Mouse (Mus musculus) c-Kit-positive CD71-negative TER-119-negative erythroid progenitor cells, embryonic 14.5 days (primary cell): ENCODE data around the gene 1700061G19Rik.
"Not testable (repeated sequence)": the region's sequence is repeated elsewhere in the genome, so short reads cannot be mapped to it uniquely, and the experiment has no call there.

Experiments
- DNase-seq: peaks from one replicate; pipeline ENCODE4 v3.0.0-alpha.2; 2013; ENCODE audit warnings: low read depth

Gene 1700061G19Rik

GRCm38 (mm10) chr17:56871767-56872166 is 3.5 kb upstream of the 1700061G19Rik start:
- no peak for DNase-seq

- no peak for DNase-seq
Measured at GRCm38 (mm10) chr17:56872512-56872911, 2.8 kb upstream of the 1700061G19Rik start.

- DNase-seq = no peak
Measured at GRCm38 (mm10) chr17:56874237-56874636, 1.0 kb upstream of the 1700061G19Rik start, which contains the start of gene Acsbg2. Gene Acsbg2 (minus strand): TSS chr17:56874447.

DNA sequence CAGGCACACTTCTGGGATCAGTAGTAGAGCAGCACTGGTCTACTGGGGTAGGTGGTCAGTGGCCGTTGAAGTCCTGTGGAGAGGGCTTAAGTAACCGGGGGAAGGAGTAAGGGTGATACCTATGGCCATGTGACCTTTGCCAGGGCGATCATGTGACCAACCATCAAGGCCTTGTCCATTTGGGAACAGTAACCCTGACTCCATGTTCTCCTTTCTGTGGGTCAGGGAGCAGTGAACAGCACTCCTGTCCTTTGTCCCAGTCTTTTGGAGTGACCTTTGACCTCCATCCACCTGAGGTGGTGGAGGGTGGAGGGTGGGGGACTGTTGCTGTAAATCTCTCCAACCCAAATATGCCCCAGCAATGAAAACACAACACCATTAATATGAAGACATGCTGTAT is 1.2 kb downstream of the 1700061G19Rik start:
- DNase-seq = no peak

GRCm38 (mm10) chr17:56876981-56877380 is 1.7 kb downstream of the 1700061G19Rik start:
- DNase-seq = no peak

DNA sequence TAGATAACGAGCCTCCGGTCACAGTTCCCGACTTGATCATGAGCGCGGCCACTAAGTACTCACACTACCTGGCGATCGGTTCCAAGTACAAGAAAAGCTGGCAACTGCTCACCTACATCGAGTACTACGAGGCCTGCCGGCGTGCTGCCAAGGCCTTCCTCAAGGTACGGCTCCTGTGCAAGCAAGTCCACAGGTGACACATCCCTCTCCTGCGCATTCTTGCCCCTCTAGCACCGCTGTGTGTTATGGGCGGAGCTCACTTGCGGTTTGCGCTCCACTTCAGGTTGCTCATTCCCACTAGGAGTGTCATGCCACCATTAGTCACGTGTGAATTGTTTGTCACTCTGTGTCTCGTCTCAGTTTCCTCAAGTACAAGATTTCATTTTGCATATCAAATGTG is 2.1 kb downstream of the 1700061G19Rik start:
- DNase-seq = no peak

GRCm38 (mm10) chr17:56883612-56884011 is 8.3 kb downstream of the 1700061G19Rik start:
- DNase-seq = no peak

- no peak for DNase-seq
Measured at GRCm38 (mm10) chr17:56884331-56884730, 9.1 kb downstream of the 1700061G19Rik start.

DNA sequence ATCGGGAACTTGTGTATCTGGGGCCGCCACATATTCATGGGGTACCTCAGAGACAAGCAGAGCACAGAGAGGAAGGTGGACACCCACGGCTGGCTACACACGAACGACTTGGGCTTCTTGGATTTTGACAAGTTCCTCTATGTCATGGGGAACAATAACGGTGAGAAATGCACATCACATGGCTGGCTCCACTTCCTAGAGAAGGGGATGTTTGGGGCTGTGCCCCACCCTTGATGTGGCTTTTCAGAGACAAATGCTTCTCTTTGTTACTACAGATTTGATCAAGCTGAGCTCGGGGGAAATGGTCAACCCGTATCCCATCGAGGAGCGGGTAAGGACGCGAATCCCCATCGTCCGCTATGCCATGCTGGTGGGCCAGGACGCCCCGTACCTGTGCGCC is 9.5 kb downstream of the 1700061G19Rik start:
- no peak for DNase-seq

- no peak for DNase-seq
Measured at GRCm38 (mm10) chr17:56888050-56888449, 12.8 kb downstream of the 1700061G19Rik start.

DNA sequence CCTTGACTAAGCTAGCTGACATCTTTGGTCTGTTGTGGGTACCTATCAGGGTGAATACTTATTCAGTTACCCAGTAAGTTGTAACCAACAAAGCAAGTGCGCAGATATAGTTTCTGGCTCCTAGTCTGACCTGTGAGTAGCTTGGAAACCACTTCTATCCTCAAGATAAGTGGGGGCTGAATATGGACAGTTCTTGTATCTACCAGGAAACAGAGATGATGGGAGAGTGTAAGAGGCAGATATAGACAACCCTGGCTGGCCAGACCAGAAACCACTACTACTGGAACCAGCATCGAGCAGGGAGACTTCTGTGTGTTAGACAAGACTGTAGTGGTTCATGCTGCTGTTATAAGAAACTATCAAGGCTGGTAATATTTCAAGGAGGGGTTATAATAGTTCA is 14.7 kb downstream of the 1700061G19Rik start:
- no peak for DNase-seq

DNA sequence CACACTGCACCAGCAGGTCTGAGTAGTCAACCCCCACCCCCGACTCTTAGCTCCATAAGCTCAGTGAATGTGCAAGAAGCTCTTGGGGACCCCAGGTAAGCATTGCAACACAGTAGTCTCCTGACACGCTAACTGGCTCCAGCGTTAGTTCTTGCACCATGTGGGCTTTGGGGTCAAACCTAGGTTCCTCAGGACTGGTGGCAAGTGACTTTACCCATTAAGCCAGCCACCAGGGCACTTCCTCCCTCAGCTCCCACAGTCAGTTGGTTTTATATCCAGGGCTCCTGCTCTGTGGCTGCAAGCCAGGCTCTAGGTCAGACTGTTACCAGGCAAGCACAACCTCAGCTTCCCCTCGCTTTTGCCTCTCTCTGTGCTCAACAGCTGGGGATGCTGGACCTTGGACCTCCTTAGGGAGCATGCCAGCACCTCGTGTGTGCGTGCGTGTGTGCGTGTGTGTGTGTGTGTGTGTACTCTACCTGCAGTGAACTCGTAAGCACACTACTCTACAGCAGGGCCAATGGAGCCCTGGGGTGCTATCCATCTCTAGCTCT is 20.2 kb downstream of the 1700061G19Rik start:
- DNase-seq = no peak

- DNase-seq = no peak
Measured at GRCm38 (mm10) chr17:56896513-56897129, 21.3 kb downstream of the 1700061G19Rik start.

DNA sequence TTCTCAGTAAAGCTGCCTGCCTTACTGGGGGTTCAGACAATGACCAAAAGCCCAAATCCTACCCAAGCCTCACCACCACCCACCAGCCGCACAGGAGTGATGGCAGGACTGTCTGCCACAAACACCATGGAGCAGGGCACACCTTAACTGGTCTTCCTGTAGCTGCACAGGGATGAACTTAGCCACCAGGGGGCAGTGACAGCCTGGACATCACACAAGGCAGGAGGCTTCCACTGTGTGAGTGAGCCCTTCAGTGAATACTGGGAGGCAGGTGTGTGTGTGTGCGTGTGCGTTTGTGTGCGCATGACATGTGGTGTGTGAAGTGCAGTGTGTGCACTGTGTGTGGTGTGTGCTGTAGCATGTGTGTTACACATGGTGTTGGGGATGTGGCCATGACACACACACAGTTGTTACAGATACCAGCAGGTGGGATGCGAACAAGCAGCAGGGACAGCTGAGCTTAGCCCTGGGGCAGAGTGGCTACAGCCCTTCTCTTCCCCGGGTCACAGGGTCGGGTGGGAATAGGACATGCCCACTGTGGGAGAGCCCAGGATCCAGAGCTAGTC is 22.4 kb downstream of the 1700061G19Rik start:
- peak; percentile 66 for DNase-seq

DNA sequence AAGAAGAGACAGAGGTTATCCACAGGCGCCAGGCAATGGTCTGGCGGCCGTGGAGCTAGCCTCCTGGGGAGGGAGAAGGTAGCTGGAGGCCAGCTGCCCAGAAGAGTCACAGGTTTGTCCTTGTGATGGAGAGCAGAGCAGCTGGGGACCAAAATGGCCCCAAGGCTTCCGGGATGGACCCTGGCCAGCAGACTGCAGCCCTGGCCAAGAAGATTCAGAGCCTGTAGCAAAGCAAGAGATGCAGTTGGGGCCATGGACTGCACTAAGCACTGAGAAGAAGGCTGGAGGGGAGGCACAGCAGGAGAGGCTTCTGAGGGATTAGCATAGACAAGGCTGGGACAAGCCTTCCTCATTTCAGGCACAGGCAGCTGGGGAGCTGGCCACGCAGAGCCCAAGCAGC is 27.4 kb downstream of the 1700061G19Rik start:
- DNase-seq = no peak

DNA sequence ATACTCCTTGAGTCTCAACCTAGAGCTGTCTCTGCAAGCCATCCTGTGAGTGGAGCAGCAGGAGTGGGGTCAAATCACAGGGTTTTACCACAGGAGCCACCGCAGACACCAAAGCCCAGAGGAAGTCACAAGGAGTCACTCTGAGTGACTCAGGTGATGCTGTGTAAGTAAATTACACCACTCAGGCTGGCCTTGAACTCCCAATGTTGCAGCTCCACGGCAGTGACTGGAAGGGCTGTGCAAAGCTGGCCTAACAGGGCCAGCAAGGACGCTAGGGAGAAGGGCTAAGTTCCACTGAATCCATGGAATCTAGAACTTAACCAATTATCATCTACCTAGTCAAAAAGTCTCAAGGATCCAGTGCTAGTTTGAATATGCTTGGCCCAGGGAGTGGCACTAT is 30.9 kb downstream of the 1700061G19Rik start:
- DNase-seq = no peak

- DNase-seq = no peak
Measured at GRCm38 (mm10) chr17:56907096-56907495, 31.8 kb downstream of the 1700061G19Rik start.

GRCm38 (mm10) chr17:56907887-56908286 is 32.6 kb downstream of the 1700061G19Rik start:
- no peak for DNase-seq

DNA sequence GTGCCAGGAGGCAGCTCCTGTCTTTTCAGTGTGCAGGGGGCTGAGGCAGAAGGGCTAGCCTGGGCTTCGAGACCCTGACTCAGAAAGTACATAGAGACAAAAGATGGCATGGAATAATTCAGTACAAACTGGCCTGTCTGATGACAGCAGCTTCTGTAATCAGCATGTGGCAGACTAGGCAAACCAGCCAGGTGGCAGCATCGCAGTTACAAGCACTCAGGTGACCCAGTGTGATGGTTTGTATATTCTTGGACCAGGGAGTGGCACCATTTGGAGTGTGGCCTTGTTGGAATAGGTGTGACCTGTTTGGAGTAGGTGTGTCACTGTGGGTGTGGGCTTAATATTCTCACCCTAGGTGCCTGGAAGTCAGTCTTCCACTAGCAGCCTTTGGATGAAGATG is 34.5 kb downstream of the 1700061G19Rik start:
- not testable (repeated sequence) for DNase-seq

DNA sequence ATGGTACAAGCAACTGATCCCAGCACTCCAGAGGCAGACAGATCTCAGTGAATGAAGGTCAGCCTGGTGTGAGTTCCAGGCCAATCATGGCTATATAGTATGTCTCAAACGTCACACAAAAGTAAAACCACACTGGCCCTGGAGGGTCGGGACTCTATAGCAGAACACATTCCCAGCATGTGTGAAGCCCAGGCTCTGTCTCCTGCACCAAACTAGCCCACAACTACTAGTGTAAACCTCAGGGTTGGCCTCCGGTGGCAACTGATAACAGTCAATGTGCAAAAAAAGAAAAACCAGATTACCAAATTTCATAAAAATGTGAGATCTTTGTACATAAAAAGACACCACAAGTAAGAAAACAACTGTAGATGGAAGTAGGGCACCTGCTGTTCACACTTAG is 37.7 kb downstream of the 1700061G19Rik start:
- DNase-seq = no peak

DNA sequence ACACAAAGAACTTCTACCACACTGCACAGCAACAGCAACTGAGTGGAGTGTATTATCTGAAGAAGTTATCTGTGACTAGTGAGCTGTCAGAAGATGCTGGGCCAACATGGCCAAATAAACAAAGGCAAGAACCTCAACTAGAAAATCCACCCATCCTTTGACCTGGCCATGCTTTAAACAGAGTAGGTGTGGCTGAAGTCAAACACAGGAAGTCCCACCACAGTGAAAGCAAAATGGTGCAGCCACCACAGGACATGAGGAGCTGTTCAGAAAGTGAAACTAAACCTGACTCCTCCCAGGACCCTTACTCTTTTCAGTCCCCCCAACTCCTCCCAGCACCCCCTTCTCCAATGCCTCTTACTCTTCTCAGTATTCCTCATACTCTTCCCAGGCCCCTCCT is 38.2 kb downstream of the 1700061G19Rik start:
- no peak for DNase-seq

DNA sequence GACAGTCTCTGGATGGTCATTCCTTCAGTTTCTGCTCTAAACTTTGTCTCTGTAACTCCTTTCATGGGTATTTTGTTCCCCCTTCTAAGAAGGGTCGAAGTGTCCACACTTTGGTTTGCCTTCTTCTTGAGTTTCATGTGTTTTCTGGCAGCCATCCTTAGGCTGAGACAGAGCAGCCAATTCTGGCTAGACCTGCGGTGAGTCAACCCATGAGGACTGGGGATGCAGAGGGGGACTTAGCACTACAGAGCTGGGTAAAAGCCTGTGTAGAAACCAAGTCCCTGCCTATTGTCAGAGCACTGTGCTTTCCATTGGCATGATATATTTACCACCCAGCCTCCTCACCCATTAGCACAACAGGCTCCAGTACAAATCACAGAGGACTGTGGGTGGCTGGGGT is 41.9 kb downstream of the 1700061G19Rik start:
- no peak for DNase-seq

GRCm38 (mm10) chr17:56919725-56920124 is 44.4 kb downstream of the 1700061G19Rik start:
- DNase-seq = no peak

- no peak for DNase-seq
Measured at GRCm38 (mm10) chr17:56925998-56926397, 50.7 kb downstream of the 1700061G19Rik start.
